Mouse (Mus musculus) forebrain, embryonic 15.5 days (tissue): Measurements from ENCODE around the gene Oxt. TPM values are rescaled to one million over a fixed set of nuclear protein-coding genes. Genes with fewer than 3 reads are reported as not detected.

ENCODE experiments used
- ATAC-seq: fragments of 200-750 bp; cut with Nextera tagmentation; replicated peaks from 2 replicates; pipeline ENCODE4 v1.8.0; 2017; ENCODE audit warnings: mild to moderate bottlenecking, moderate TSS enrichment, moderate library complexity
- H3K27ac ChIP-seq: fragments of 300-500 bp; sonication (generic); replicated peaks from 2 replicates; pipeline ENCODE4 v1.5.1; 2015; ENCODE audit warnings: mild to moderate bottlenecking, inconsistent platforms
- H3K27me3 ChIP-seq: fragments of 300-500 bp; sonication (generic); 2 replicates; pipeline ENCODE4 v1.6.1; 2015; ENCODE audit warnings: inconsistent platforms
- H3K36me3 ChIP-seq: fragments of 300-500 bp; sonication (generic); 2 replicates; pipeline ENCODE4 v1.6.1; 2015; ENCODE audit warnings: mild to moderate bottlenecking, inconsistent platforms
- H3K4me1 ChIP-seq: fragments of 300-500 bp; sonication (generic); 2 replicates; pipeline ENCODE4 v1.6.1; 2015; ENCODE audit warnings: inconsistent platforms
- H3K4me2 ChIP-seq: fragments of 300-500 bp; sonication (generic); replicated peaks from 2 replicates; pipeline ENCODE4 v1.6.1; 2015; ENCODE audit warnings: mild to moderate bottlenecking, inconsistent platforms
- H3K4me3 ChIP-seq: fragments of 300-500 bp; sonication (generic); 2 replicates; pipeline ENCODE4 v1.5.1; 2015; ENCODE audit warnings: mild to moderate bottlenecking, inconsistent platforms
- H3K9ac ChIP-seq: fragments of 300-500 bp; sonication (generic); replicated peaks from 2 replicates; pipeline ENCODE4 v1.6.1; 2015; ENCODE audit warnings: mild to moderate bottlenecking, inconsistent platforms
- H3K9me3 ChIP-seq: fragments of 300-500 bp; sonication (generic); 2 replicates; pipeline ENCODE4 v1.6.1; 2016; ENCODE audit warnings: inconsistent platforms
- WGBS: fragments of 180-500 bp; shearing (Covaris S2); methylation state at CpG from one replicate; pipeline ENCODE4 v1.1.7; 2015; ENCODE audit warnings: mixed read lengths; 5-methylcytosine and 5-hydroxymethylcytosine counted together
- polyA plus RNA-seq: library from polyadenylated mRNA; unstranded; fragments of >200 nt; fragmentation: Nextera tagmentation; extraction: Ambion mirVana; gene quantifications from 2 replicates; pipeline ENCODE4 v1.2.1, GENCODE M21; 2015

Gene Oxt
- polyA plus RNA-seq, 1 experiment from 2014 or later, result 1.4 TPM

DNA sequence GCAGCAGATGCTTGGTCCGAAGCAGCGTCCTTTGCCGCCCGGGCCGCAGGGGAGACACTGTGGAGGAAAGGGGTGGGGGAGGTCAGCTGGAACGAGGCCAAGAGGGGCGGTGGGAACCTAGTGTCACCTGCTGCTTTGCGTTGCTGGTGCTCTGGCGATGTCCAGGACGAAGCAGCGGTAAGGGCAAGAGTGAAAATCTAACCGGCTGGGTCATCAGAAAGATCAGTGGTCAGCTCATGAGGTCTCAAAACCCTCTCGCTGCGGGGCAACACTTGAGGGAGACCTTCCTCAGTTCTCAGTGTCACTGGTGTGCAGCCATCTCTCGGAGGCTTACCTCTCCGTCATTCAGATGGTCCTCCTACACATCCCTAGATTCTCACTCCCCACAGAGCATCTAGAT, 5.2 kb downstream of the Oxt start:
- H3K9ac ChIP-seq, result no peak overlapping the region
- ATAC-seq, result no peak
- H3K9me3 ChIP-seq, result no peaks in the 10 kb centered on the region
- H3K27ac ChIP-seq, result no peak overlapping the region
- no peaks in the 10 kb centered on the region for H3K36me3 ChIP-seq
- H3K4me3 ChIP-seq, result peak overlapping the region; percentile 23
- WGBS, result 2% methylated on average over 15 of the region's 16 CpGs
- peak overlapping the region; percentile 43 for H3K4me2 ChIP-seq
- peaks cover 68% of the 10 kb centered on the region for H3K27me3 ChIP-seq
- H3K4me1 ChIP-seq, result peaks cover 26% of the 10 kb centered on the region

DNA sequence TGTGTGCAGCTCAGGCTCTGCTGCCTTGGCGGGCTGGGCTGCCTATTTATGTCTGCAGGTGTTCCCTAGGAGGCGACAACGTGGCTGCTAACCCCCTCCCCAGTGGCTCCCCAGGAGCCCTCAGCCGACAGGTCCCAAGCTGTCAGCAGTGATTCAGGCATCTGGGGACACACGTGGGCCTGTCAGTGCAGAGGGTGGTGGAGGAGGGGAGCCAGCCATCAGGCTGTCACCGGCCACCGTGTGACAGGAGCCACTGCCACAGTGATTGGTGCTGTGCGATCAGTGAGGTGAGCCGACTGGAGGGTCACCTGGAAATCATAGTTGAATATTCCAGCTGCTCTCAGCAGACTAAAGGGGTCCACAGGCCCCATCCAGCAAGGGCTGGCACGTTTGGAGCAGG, 6.6 kb downstream of the Oxt start, which contains the start of gene Avp:
Avp (minus strand) TSS at position 3 of the 400 bp plus-strand sequence.
- Histone ChIP-seq H3K9ac (no peak within 1 kb of the TSS), H3K9me3 (no peaks in the 10 kb centered on the region), H3K4me2 (no peak within 1 kb of the TSS), H3K27me3 (peaks cover 55% of the 10 kb centered on the region), H3K27ac (no peak within 1 kb of the TSS), H3K4me3 (no peak within 1 kb of the TSS), H3K4me1 (peaks cover 14% of the 10 kb centered on the region; the same call in 1 of the 2 replicates), H3K36me3 (no peaks in the 10 kb centered on the region)
- WGBS, result 34% methylated on average over 10 of the region's 10 CpGs
- no peak for ATAC-seq

DNA sequence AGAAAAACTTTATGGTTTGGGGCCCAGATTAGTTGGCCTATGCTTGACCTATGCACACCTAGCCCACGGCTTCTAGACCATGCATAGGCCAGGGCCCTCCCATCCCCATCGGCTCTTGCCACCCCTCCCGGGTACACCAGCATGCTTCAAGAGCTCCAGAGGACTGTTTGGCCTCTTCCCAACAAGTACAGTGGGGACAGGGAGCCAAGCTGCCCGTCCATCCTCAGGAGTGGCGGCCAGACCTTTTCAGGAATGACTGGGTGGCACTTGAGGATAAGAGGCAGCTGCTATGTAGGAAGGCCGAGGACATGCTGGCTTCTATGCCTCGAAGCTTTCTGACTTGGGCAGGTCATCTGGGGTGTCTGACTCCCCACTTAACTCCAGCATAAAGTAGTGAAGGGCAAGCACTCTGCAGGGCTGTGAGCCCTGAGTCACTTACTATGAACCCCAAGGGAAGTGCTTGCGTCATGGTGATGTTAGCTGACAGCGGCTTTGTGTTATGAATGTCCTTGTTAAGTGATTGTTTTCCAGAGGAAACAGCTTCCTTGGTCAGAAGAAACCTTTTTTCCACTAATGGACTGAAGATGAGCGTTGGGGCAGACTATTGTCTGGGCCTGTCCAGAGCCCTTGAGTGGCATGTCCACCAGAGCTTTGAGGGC, 8.1 kb downstream of the Oxt start:
- Histone ChIP-seq H3K4me2 (no peak overlapping the region), H3K36me3 (no peaks in the 10 kb centered on the region), H3K9me3 (no peaks in the 10 kb centered on the region), H3K9ac (no peak overlapping the region), H3K4me3 (no peak overlapping the region), H3K4me1 (peaks cover 11% of the 10 kb centered on the region; the same call in 1 of the 2 replicates), H3K27me3 (peaks cover 40% of the 10 kb centered on the region), H3K27ac (no peak overlapping the region)
- ATAC-seq, result no peak
- 80% methylated on average over 10 of the region's 10 CpGs for WGBS

DNA sequence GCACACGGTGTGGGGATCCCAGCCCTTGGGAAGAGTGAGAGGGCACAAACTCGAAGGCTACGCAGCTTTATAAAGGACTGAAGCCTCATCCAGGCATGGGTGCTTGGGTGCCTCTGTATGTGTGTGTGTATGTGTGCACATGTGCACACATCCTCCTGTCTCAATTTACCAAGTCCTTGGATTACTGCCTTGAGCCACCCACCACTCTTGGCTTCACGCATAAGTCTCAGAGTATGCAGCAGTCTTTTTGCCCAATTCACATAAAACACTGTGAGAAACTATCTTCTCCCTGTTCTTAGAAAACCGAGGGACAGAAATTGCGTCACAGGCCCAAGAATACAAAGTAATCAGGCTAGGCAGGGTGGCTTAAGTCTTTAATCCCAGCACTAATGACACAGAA, 10.0 kb downstream of the Oxt start:
- H3K4me2 ChIP-seq, result no peak overlapping the region
- H3K4me3 ChIP-seq, result no peak overlapping the region
- no peak overlapping the region for H3K9ac ChIP-seq
- H3K27ac ChIP-seq, result no peak overlapping the region
- H3K4me1 ChIP-seq, result peaks cover 1% of the 10 kb centered on the region; the same call in 1 of the 2 replicates
- 90% methylated on average over 6 of the region's 6 CpGs for WGBS
- ATAC-seq, result no peak
- H3K36me3 ChIP-seq, result peaks cover 9% of the 10 kb centered on the region; the same call in 1 of the 2 replicates
- no peaks in the 10 kb centered on the region for H3K9me3 ChIP-seq
- peaks cover 24% of the 10 kb centered on the region for H3K27me3 ChIP-seq

DNA sequence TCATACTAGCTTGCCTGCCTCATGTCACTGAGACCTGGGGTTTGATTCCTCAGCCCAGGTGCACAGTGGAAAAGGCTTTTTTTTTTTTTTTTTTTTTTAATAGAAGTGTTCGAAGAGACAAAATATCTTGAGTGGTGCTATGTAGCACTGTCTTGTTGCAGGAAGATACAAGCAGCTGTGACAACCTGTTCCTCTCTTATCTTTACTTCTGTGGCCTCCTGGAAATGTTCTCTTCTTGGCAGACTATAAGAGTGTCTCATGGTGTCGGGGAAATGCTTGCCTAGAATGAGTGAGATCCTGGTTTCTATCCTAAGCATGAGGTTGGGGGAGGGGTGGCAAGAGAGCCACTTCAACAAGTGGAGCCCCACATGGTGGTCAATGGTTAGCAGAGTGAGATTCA, 12.4 kb downstream of the Oxt start:
- Histone ChIP-seq H3K4me1 (no peaks in the 10 kb centered on the region), H3K4me2 (no peak overlapping the region), H3K36me3 (peaks cover 19% of the 10 kb centered on the region), H3K9ac (no peak overlapping the region), H3K27ac (no peak overlapping the region), H3K27me3 (0 out of 2 replicates have a peak, but pooled peaks cover 5% of the 10 kb centered on the region), H3K4me3 (no peak overlapping the region), H3K9me3 (no peaks in the 10 kb centered on the region)
- no peak for ATAC-seq
- 97% methylated on average over 2 of the region's 2 CpGs for WGBS

DNA sequence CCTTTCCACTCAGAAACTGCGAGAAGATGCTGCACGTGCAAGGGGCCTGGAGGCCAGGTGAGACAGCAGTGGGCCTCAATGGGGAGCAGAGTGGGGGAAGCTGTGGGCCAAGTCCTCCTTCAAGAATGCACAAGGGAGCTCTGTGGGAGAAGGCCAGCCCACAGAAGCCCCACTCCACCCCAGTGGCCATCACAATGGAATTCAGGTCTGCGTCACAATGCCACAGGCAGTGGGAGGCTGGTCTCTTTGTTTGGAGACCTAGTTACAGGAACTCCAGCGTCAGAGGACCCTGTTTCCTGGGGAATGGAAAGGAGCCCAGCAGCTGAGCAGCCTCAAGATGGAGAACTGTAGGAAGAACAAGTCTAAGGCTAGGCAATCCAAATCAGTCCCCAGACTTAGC, 13.2 kb downstream of the Oxt start:
- H3K36me3 ChIP-seq, result peaks cover 21% of the 10 kb centered on the region
- H3K4me1 ChIP-seq, result no peaks in the 10 kb centered on the region
- ATAC-seq, result no peak
- no peak overlapping the region for H3K9ac ChIP-seq
- WGBS, result 63% methylated on average over 4 of the region's 4 CpGs
- H3K9me3 ChIP-seq, result no peaks in the 10 kb centered on the region
- no peak overlapping the region for H3K27ac ChIP-seq
- H3K27me3 ChIP-seq, result 0 out of 2 replicates have a peak, but pooled peaks cover under 1% of the 10 kb centered on the region
- H3K4me3 ChIP-seq, result no peak overlapping the region
- H3K4me2 ChIP-seq, result no peak overlapping the region

DNA sequence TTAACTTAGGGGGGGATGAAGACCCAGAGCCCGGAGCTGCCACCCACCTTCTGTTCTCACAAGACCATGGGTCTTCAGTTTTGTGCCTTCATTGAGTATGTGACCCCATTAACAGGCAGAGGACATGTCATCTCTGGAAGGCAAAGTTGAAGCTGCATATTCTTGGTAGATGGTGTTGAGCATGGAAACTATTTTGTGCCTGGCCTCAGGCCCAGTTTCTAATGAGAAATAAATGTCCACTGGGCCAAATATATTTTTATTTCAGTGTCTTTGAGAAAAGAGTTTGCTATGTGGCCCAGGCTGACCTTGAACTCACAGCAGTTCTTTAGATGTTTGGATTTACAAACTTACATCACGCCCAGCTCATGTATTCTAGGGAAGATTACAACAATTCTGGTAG, 13.8 kb downstream of the Oxt start:
- H3K9me3 ChIP-seq, result no peaks in the 10 kb centered on the region
- H3K27ac ChIP-seq, result no peak overlapping the region
- no peak for ATAC-seq
- no peaks in the 10 kb centered on the region for H3K27me3 ChIP-seq
- H3K4me3 ChIP-seq, result no peak overlapping the region
- peaks cover 22% of the 10 kb centered on the region for H3K36me3 ChIP-seq
- H3K4me1 ChIP-seq, result no peaks in the 10 kb centered on the region
- WGBS, result 99% methylated on average over 2 of the region's 2 CpGs
- no peak overlapping the region for H3K9ac ChIP-seq
- H3K4me2 ChIP-seq, result no peak overlapping the region

DNA sequence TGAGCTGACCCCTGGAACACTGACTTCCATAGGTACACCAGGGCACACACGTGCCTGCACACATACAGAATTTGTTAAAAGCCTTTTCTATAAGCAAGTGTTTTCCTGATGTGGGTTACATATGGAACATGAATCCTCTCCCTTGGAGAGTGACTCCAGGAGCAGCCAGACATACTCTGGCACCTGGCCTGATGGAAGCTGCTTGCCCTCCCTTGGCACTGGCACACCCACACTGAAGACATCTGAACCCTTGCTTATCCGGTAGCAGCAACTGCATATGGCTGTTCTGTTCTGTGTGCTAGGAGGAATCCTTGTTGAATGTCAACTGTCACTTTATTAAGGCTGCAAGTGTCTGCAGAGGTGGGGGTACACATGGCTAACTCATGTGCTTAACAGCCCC, 15.0 kb downstream of the Oxt start:
- Histone ChIP-seq H3K9ac (no peak overlapping the region), H3K36me3 (peaks cover 34% of the 10 kb centered on the region), H3K9me3 (no peaks in the 10 kb centered on the region), H3K4me1 (no peaks in the 10 kb centered on the region), H3K27me3 (no peaks in the 10 kb centered on the region), H3K4me2 (no peak overlapping the region), H3K27ac (no peak overlapping the region), H3K4me3 (no peak overlapping the region)
- no peak for ATAC-seq
- 93% methylated on average over 2 of the region's 2 CpGs for WGBS

DNA sequence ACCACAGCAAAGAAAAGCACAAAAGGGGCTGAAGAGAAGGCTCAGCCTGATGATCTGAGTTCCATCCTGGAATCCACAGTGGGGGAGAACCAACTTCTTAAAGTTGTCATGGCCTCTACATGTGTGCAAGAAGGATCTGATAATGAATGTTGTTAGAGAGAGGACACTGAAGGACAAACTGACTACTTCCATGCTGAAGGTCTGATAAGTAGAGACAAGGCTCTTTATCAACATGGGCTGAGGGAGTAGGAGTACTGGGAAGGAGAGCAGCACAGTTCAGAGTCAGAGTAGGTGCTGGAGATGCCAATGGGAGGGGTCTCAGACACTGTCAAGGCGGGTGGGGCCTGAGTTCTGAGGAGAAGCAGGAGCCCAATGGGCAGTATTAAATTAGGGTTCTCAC, 19.6 kb downstream of the Oxt start:
- WGBS, result 95% methylated on average over 1 of the region's 1 CpGs
- no peaks in the 10 kb centered on the region for H3K9me3 ChIP-seq
- no peak overlapping the region for H3K4me3 ChIP-seq
- no peak overlapping the region for H3K27ac ChIP-seq
- no peaks in the 10 kb centered on the region for H3K27me3 ChIP-seq
- no peaks in the 10 kb centered on the region for H3K4me1 ChIP-seq
- ATAC-seq, result no peak
- peaks cover 60% of the 10 kb centered on the region for H3K36me3 ChIP-seq
- H3K4me2 ChIP-seq, result no peak overlapping the region
- no peak overlapping the region for H3K9ac ChIP-seq

DNA sequence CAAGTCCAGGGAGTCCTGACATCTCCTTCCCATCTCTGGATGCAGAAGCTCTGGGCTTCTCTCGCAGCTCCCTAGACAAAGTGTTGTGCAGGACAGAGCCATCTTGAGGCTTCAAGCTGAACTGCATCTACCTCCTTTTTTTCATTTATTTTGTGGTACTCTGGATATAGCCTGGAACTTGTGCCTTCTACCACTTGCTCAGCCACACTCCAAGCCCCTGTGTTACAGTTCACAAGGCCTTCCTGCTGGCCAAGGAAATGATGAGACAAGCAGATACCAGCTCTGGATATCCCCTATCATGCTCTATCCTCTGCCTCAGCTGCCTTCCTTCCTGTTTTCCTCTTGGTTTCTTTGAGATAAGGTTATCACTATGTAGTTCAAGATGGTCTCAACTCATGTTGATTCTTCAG, 21.6 kb downstream of the Oxt start:
- Histone ChIP-seq H3K27me3 (no peaks in the 10 kb centered on the region), H3K4me3 (no peak overlapping the region), H3K27ac (no peak overlapping the region), H3K4me2 (no peak overlapping the region), H3K4me1 (no peaks in the 10 kb centered on the region), H3K36me3 (peaks cover 64% of the 10 kb centered on the region), H3K9me3 (no peaks in the 10 kb centered on the region), H3K9ac (no peak overlapping the region)
- WGBS, result 6% methylated on average over 1 of the region's 1 CpGs
- ATAC-seq, result peak; percentile 43; the same call in 1 of the 2 replicates

DNA sequence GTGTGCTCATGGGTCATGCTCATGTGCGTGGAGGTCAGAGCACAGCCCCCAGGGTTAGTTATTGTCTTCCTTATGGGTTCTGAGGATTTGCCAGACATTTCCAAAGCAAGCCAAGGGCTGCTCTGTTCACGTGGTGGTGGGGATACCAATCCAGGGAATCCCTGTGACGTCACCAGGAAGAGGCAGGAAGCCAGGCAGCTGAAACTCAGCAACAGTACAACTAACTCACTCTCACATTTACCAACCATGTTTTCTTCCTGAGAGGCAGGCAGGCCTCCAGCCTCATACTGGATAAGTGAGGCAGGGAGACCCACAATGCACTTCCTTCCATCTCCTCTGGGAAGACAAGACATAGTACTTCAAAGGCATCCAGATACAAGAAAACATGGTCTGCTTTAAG, 22.4 kb downstream of the Oxt start:
- H3K4me1 ChIP-seq, result no peaks in the 10 kb centered on the region
- no peaks in the 10 kb centered on the region for H3K27me3 ChIP-seq
- ATAC-seq, result no peak
- no peaks in the 10 kb centered on the region for H3K9me3 ChIP-seq
- H3K4me3 ChIP-seq, result no peak overlapping the region
- H3K4me2 ChIP-seq, result no peak overlapping the region
- peaks cover 69% of the 10 kb centered on the region for H3K36me3 ChIP-seq
- WGBS, result 76% methylated on average over 3 of the region's 3 CpGs
- H3K9ac ChIP-seq, result no peak overlapping the region
- no peak overlapping the region for H3K27ac ChIP-seq

DNA sequence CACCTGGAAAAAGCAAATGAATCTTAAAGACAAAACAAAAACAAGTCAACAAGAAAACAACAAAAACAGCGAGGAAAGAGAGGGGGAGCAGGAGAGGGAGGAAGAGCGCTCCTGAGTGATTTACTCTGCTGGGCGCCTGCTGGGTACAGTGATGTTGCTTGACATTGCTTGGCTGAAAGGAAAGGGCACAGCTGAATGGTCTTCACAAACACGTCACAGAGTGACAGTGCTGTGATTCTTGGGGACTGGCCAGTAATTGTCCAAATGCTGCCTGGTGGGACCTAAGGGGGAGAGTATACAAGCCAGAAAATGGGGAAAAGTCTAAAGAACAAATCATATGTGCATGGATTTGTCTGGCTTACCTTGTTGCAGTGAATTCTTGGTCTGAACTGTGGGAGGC, 26.2 kb downstream of the Oxt start:
- H3K36me3 ChIP-seq, result peaks cover 49% of the 10 kb centered on the region
- WGBS, result 82% methylated on average over 4 of the region's 4 CpGs

DNA sequence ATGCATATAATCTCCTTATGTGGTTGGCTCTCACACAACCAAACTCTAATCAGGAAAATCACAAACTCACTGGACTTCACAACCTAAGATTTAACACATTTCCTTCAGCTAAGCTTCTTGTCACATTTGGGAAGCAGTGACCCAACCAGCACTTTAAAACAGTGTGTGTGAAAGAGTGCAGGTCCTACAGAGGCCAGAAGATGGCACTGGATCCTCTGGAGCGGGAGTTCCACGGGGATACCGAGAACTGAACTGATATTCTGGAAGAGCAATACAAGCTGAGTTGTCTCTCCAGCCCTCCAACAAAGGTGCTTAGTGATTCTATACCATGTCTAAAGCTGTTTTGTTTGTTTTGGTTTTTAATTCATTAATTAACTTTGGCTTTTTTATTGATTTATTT, 37.1 kb downstream of the Oxt start:
- 67% methylated on average over 3 of the region's 3 CpGs for WGBS
- Histone ChIP-seq H3K27me3 (no peaks in the 10 kb centered on the region), H3K4me3 (no peak overlapping the region), H3K36me3 (peaks cover 34% of the 10 kb centered on the region), H3K9ac (no peak overlapping the region), H3K9me3 (no peaks in the 10 kb centered on the region), H3K27ac (no peak overlapping the region), H3K4me1 (no peaks in the 10 kb centered on the region), H3K4me2 (no peak overlapping the region)
- ATAC-seq, result no peak

More for the DNA sequence above, 26.2 kb downstream of the Oxt start:
- Histone ChIP-seq H3K4me2 (no peak overlapping the region), H3K4me3 (no peak overlapping the region), H3K27me3 (no peaks in the 10 kb centered on the region), H3K27ac (no peak overlapping the region), H3K9ac (no peak overlapping the region), H3K4me1 (no peaks in the 10 kb centered on the region), H3K9me3 (no peaks in the 10 kb centered on the region)
- no peak for ATAC-seq
